Mouse (Mus musculus) myocyte (in vitro differentiated cells): ENCODE data around the gene Cryl1.

ENCODE experiments used
- CEBPB ChIP-seq: IDR thresholded peaks from 2 replicates; pipeline ENCODE4 v1.6.1; 2011; ENCODE audit warnings: mild to moderate bottlenecking, moderate library complexity; ENCODE audit not compliant: poor library complexity, insufficient read depth, severe bottlenecking
- MAX ChIP-seq: IDR thresholded peaks from one replicate; pipeline ENCODE4 v1.6.1; 2011; ENCODE audit warnings: low read depth, mild to moderate bottlenecking, control low read depth
- POLR2A ChIP-seq: IDR thresholded peaks from one replicate; pipeline ENCODE4 v1.6.1; 2011; ENCODE audit warnings: low read depth, mild to moderate bottlenecking, control low read depth, moderate library complexity; ENCODE audit not compliant: insufficient read length
- POLR2AphosphoS2 ChIP-seq: IDR thresholded peaks from one replicate; pipeline ENCODE4 v1.6.1; 2011; ENCODE audit warnings: low read depth, control low read depth; ENCODE audit not compliant: insufficient read length
- SRF ChIP-seq: IDR thresholded peaks from one replicate; pipeline ENCODE4 v1.6.1; 2011; ENCODE audit warnings: low read depth; ENCODE audit not compliant: control insufficient read depth, insufficient read length
- TCF12 ChIP-seq: IDR thresholded peaks from one replicate; pipeline ENCODE4 v1.6.1; 2011; ENCODE audit warnings: mild to moderate bottlenecking, control low read depth; ENCODE audit not compliant: poor library complexity, insufficient read depth, severe bottlenecking
- TCF3 ChIP-seq: IDR thresholded peaks from one replicate; pipeline ENCODE4 v1.6.1; 2011; ENCODE audit warnings: low read depth, control low read depth; ENCODE audit not compliant: insufficient read length
- USF1 ChIP-seq: IDR thresholded peaks from one replicate; pipeline ENCODE4 v1.6.1; 2011; ENCODE audit warnings: low read depth, mild to moderate bottlenecking, control low read depth, moderate library complexity

DNA sequence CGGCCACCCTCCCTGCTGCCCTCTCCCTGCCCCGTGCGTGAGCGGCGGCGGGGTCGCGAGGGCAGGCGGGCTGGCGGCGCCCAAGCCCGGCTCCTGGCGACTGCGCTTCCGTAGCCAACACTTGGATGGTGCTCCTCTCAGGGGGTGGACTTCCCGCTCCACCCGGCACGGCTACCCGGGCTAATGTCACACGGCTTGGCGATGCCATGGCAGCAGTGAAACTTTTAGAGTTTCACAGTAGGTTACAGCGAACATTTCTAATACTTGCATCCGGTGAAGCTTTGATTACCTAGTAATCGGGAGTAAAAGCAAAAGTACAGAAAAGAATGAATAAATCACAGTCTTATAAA lies 25.9 kb upstream of the Cryl1 start:
- TF ChIP-seq POLR2A (no peak), USF1 (no peak), CEBPB (no peak), TCF12 (no peak), SRF (no peak), MAX (no peak), POLR2AphosphoS2 (no peak), TCF3 (no peak)
